Mouse (Mus musculus): ENCODE data around the gene Amz1.

Gene Amz1

DNA sequence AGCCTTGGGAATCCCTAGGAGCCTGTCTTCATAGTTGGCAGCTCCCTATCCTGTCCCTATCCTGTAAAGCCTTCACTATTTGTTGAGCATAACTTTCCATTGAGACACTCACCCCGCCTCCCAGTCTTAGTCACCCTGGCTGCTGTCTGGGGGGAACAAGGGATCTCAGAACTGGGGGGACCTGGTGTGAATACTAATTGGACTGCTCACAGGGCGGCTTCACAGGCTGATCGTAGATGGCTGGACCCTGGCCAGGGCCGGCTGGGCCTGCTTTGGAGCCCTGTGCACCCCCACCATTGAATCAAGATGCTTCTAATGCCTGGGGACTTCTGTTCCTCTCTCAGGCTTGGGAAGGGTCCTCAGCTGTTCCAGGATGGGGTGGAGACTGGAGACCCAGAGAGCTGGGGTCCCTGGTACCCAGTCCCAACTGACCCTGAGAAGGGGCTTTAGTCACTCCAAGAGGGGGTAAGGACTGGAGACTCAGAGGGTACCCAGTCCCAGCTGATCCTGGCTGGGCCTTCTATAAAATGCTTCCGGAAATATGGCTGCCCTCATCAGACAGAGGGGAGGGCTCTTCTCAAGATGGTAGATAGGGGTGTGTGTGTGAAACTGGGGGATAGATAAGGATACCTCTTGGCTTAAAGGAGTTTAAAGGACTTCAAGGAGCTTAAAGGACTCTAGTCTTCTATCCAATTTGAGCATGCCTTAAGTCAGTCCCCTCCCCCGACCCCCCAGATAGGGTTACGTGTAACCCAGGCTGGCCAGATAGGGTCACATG lies 2.3 kb downstream of the Amz1 start:
- no peak for DNase-seq (ENCODE audit: low spot score in 2 of 2)

DNA sequence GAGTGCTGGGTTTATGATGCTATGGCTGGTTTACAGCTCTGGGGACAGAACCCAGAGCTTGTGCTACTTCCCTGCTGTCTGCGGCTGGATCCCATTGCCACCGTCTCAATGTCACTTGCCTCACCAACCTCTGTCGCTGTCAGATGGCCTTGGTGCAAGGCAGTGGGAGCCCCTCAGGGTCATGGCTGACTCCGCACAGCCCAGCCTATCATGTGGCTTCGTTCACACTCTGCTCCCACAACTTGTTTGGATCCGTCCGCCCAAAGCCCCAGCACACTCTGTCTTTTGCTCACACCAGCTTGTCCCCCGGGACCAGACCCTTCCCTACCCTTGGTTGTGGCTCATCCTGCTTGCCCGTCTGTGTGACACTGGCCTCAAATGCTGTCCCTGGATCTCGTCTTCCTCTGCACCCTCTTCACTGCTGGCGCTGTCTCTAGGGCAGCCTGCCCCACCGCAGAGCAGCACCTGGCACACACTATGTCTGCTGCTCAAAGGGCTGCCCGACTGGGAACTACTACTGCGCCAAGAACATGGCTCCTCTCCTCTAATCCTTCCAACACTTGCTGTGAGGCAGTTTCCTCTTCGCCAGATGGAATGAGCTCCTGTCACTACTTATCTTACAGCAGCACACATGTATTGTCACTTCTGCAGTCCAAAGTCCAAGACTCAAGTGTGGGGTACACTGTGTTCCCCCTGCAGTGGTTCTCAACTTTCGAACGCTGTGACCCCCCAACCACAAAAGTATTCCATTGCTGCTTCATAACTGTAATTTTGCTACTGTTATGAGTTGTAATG lies 3.2 kb downstream of the Amz1 start:
- no peak for DNase-seq (ENCODE audit: low spot score in 2 of 2)

DNA sequence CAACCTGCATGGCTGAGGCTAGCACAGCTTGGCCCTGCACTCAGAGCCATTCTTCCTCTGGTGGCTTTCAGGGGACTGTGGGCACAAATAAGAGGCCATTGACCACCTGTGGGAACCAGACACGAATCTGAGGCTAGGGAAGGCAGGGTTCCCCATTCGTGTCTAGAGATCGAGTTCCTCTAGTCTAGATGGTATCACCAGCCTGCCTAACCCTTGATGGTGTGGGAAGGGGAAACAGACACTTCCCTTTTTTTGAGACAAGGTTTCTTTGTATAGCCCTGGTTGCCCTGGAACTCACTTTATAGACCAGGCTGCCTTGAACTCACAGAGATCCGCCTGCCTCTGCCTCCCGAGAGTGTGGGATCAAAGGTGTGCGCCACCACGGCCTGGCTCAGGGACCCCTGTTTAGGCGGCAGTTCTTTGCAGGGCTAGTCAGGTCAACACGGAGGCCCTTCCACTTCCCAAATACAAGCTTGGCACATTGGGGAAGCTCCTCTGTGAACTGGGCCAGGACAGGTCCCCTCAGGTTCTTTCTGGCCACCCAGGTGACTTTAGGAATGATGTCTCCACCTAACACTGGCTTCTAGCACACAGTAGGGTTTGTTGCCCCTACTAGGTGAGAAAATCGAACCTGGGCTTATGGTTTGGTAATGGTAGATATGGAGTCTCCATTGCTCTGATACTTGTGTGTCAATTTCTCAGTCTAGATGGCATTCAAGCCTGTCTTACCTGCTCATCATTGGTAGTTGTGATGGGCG lies 7.3 kb downstream of the Amz1 start:
- no peak for DNase-seq (ENCODE audit: low spot score in 2 of 2)

DNA sequence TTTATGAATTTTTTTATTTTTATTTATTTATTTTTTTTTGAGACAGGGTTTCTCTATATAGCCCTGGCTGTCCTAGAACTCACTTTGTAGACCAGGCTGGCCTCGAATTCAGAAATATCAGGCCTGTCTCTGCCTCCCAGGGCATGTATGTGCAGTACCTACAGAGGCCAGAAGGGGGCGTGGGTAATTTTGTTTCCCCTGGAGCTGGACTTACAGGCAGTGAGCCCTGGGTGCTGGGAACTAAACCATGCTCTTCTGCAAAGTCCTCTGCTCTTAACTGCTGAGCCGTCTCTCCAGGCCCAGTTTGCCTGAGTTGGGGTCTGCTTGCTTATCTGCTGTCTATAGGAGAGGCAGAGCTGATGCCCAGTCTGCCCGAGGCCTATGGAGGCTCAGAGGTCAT lies 8.3 kb downstream of the Amz1 start:
- no peak for DNase-seq (ENCODE audit: low spot score in 2 of 2)

DNA sequence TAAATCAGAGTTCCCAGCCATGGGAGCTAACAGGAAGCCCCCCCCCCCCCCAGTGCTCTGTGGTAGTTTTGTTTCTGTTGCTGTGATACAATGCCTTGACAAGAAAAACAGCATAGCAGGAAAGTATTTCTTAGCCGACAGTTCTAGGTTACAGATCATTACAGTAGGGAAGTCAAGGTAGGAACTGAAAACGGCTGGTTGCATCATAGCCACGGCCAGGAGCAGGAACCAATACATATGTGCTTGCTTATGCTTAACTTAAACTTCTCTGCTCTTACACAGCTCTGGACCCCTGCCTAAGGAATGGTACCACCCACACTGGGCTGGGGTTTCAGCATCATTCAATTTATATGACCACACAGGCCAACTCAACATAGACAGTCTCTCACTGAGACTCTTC lies 9.4 kb downstream of the Amz1 start:
- no peak for DNase-seq (ENCODE audit: low spot score in 2 of 2)

DNA sequence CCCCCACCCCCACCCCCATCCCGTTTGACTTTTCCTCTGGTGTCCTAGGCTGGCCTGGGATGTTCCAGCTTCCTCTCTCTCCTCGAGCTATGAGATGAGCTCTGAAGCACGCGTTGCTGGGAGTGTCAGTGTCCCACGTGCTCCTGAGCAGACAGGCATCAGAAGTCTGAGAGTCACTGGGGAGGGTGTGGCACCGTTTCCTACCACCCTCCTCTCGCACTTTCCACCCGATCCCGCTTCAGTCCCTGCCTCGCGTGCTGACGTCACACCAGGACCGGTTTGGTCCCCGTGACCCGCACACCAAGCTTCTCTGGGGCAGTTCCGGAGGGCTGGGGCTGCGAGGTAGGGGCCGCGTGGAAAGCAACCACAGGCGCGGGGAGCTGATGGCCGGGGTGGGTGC lies 11.4 kb downstream of the Amz1 start:
- DNase-seq (ENCODE audit: low spot score in 2 of 2): no peak

DNA sequence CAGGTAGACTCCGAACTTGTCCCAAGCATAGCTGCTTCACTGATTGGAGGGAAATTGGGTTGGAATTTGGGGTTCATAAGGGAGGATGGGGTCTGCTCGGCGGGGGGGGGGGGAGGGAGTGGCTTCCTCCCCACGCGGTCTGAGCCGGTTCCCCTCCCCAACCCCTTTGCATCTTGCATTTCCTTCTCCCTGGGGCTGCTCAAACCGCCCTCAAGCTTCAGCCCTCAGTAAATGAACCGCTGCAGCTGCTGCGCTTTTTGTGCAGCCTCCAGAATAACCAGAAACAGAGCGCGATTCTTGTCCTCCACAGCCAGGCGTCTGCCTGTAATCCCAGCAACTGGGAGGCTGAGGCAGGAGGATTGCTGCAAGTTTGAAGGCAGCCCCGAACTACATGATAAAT lies 12.2 kb downstream of the Amz1 start:
- DNase-seq (ENCODE audit: low spot score in 2 of 2): no peak

DNA sequence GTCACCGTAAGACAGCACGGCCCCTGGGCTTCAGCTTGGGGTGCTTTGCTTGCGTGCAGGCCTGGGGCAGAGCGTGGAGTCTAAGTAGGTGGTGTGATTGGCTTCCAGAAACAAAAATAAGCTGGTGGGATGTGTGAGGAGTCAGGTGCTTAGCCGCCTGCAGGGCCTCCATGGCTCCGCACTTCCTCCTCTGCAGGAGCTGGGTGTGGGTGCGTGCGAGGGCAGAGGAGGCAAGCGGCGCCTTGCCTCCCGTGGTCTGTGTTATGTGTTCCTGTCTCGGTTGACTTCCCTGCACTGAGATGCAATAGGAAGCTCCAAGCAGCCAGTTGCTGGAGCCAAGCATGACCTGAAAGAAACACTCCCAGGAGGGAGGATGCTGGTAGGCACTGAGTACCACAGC lies 15.9 kb downstream of the Amz1 start:
- peak; percentile 49 to 68 for DNase-seq (ENCODE audit: low spot score in 2 of 2)

DNA sequence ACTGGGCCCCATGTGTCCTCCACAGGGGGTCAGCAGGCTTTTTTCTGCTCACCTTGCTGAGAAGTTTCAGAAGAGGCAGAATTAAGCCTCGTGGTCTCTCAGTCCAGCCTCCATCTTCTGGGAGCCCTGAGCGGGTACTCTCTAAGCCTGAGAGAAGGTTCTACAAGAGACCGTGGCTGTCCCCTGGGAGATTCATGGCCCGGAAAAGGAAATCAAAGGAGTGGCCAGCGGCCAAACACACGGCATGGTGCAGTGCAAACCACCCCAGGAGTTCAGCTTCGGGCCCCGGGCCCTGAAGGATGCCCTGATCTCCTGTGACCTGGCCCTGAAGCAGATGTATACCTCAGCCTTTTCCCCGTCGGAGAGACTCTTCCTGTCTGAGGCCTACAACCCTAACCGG lies 17.1 kb downstream of the Amz1 start:
- DNase-seq (ENCODE audit: low spot score in 2 of 2): no peak

DNA sequence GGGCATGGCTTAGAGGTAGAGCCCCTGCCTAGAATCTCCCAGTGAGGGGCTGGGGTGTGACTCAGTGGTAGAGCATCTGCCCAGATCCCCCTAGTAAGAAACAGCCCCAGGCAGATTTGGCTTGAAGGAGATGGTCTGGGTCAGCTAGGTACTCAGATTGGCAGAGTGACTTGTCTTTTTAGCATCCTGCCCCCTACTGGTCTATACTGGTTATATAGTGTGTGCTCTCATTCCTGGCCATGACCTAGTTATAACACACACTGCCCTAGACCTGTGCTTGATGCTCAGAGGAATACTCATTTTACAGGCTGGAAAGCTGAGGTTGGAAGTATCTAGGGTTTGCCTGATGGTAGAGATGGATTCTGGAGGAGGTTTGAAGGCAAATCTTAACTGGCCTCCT lies 17.9 kb downstream of the Amz1 start:
- DNase-seq (ENCODE audit: low spot score in 2 of 2): no peak

DNA sequence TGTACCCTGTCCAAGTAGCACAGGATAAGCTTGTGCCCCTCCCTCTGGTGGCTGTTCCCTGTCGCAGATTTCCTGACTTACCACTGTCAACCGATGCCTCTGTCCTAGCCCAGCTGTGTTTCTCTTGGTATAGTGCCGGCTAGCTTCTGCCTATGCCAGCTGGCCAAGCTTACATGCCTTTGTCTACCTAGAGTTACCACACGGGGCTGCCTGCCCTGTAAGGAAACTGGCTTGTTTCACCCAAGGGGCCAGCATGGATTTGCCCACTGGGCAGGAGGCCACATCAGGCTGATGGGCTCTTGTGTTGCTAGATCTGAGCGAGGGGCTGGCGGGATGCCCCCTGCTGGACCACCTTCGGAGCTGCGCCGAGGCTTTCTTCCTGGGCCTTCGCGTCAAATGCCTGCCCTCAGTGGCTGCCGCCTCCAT lies 19.8 kb downstream of the Amz1 start:
- DNase-seq (ENCODE audit: low spot score in 2 of 2): no peak

DNA sequence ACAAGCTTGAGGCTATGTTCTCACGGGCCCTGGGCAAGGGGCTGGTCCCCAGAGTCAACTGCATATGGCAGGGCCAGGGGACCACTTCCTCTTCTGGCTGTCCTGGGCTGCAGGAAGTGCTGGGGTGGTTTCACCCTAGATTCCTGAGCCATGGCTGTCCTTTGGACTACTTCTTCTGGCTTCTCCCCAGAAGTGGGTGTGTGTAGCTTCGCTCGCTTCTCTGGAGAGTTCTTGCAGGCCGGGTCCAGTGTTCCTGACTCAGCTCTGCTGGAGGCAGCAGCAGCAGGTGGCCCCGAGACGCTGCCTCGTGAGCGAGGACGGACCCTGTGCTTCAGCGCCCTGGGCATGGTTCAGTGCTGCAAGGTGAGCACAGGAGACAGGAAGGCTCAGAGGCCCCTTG lies 24.5 kb downstream of the Amz1 start:
- DNase-seq (ENCODE audit: low spot score in 2 of 2): no peak

DNA sequence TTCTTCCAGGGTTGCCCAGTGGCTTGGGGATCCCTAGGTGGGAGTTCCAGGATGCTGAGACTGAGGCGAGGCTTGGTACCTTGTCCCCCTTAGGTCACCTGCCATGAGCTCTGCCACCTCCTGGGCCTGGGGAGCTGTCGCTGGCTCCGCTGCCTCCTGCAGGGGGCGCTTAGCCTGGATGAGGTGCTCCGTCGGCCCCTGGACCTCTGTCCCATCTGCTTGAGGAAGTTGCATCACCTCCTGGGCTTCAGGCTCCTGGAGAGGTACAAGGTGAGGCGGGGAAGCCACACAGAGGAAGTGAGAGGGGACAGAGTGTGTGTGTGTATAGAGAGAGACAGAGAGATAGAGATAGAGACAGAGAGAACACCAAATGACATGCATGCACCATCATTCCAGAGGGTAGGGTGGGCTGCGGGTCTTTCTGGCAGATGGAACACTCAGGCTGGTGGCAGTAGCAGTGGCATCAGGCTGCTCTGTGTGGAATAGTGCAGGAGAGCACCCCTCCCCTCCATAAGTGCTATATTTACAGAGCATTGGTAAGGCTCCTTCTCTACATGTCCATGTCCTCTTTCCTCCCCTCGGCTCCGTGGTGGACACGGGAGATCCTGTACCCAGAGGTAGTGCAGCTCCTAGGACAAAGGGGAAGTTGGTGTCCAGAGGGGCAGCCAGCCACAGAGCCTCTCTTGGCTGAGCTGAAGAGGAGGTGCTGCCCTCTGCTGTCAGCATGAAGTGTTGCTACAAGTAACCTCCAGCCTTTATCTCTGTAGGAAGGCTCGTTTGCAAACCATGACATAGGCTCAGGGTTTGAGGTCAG lies 25.3 kb downstream of the Amz1 start:
- peak; percentile 67 to 75 for DNase-seq (ENCODE audit: low spot score in 2 of 2)

DNA sequence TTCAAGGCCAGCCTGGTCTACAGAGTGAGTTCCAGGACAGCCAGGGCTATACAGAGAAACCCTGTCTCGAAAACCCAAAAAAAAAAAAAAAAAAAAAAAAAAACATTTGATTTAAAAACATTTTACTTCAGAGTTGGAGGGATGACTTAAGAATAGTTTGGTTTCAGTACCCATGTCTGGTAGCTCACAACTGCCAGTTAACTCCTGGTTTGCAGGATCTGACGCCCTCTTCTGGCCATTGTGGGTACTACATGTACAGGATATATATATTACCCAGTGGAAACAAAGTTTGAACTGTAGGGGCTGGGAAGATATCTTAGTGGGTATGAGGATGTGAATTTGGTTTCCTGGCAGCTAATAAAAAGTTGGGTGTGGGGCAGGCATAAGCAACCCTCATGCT lies 27.0 kb downstream of the Amz1 start:
- peak in 1 of 2 experiments; percentile 41 for DNase-seq (ENCODE audit: low spot score in 2 of 2)

DNA sequence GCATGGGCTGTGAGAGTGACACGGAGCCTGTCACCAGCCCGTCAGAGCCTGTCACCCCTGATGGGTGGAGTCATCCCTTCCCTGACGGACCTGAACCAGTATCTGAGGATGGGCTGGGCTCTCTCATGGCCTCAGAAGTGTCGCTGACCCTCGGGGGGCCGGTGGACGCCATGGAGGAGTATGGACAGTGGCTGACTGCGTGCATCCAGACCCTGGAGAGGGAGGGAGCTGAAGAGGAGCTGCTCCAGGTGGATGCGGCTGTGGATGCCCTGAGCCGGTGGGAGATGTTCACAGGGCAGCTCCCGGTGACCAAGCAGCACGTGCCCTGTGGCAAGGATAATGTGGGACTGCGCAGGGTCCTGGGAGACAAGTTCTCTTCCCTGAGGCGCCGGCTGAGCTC lies 28.1 kb downstream of the Amz1 start:
- no peak for DNase-seq (ENCODE audit: low spot score in 2 of 2)

DNA sequence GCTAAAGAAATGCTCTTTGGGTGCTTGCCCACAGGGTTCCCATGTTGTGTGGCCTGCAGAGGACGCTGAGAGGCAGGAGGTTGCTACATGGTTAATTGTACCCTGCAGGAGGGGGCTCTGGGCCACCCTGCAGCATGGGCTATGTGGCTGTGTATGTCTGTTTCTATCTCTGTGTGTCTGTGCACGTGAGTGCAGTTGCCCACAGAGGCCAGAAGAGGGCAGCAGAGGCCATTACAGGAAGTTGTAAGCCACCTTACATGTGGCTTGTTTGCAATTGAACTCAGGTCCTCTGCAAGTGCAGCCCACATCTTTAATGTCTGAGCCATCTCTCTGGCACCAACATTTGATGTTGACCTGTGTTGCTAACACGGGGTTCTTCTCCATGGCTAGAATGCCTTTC lies 28.7 kb downstream of the Amz1 start:
- DNase-seq (ENCODE audit: low spot score in 2 of 2): no peak

DNA sequence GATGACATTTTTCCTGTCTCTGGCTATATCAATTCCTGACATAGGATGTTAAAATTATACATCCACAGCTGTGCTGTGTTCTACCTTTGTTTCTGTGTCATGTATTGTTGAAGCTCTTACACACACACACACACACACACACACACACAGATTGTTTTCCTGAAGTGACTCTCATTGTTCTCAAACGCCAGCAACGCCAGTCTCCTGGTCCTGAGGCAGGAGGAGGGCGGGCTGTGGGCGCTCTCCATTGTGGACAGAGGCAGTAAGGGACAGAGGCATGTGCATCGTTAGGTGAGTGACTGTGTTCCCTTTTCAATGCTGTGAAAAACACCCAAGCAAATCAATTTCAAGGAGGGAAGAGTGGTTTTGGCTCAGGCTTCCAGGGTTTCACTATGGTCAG lies 29.3 kb downstream of the Amz1 start:
- DNase-seq (ENCODE audit: low spot score in 2 of 2): no peak

DNA sequence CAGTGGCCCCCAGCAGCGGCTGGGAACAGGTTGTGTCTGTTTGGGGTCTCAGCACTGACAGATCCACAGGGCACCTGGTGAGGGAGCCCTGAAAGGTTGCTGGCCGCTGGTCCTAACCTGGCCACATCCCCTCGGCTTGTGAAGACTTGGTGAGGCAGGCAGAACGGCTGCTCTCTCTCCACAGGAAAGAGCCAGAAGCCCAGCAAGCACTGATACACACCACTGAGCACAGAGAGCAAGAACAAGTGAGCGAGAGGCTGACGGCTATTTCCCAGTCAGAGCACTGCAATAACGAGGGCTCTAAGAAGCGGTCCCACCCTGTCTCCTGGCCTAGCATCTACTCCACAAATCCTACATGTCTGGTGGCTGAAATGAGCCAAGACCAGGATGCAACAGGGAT lies 34.9 kb downstream of the Amz1 start:
- DNase-seq (ENCODE audit: low spot score in 2 of 2): no peak

DNA sequence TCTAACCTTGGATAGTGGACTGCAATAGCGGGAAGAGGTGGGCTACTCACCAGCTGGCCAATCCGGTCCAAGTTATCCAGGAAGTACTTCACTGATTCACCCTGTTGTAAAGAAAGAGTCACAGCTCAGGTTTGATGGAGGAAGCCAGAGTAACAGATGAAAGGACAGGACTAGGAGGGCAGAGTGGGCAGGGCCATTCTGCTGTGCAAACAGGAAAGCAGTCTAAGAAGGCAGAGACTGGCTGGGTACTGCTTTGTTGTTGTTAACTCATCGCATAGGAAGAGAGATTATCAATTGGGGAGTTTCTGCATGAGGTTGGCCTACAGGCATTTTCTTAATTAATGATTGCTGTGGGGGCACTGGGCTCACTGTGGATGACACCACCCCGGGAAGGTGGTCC lies 38.6 kb downstream of the Amz1 start:
- DNase-seq (ENCODE audit: low spot score in 2 of 2): no peak

DNA sequence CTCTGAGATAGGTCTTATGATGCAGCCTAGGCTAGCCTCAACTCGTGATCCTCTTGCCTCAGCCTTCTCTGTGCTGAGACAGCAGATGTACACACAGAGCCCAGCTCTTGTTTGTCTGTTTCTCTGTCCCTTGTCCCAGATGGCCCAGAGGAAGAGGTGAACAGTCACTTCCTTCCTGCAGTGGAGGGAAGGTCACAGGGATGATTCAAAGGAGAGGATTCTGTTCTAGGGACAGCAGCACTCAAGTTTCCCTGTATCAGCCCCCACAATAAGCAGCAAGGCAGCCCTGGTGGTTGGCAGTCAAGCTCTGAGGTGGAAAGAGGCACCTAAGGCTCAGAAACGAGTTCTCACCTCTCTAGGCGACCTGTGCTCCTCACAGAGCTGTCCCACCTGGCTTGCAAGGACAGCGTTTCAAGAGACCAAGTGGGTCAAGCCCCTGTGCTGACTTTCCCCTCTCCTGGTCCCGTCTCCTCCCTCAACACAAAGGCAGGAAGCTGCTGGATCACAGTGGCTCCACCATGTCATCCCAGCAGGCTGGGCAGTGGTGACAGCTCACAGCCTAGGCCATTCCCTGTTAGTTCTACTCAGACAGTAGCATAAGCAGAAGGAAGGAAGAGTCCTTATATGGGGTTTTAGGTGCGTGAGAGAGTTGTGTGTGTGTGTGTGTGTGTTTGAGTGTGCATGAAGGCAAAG lies 41.1 kb downstream of the Amz1 start:
- DNase-seq (ENCODE audit: low spot score in 2 of 2): no peak

DNA sequence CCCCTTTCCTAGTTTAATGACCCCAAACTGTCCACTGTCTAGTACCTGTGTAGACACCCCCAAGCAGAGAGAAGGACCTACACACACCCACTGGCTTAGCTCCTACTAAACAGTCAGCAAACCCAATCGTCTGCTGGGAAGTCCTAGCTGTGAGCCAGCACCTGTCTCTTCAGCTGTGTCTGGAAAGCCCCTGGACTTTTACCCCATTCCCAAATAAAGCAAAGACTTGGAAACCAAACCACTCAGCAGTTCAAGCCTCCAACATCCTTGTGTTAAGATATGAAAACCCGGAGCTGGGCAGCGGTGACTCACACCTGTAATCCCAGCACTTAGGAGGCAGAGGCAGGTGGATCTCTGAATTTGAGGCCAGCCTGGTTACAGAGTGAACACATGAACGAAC lies 42.6 kb downstream of the Amz1 start:
- DNase-seq (ENCODE audit: low spot score in 2 of 2): no peak
